Mouse (Mus musculus): ENCODE measurements around the gene 1700007K13Rik. TPM values are rescaled to one million over a fixed set of nuclear protein-coding genes. Genes with fewer than 3 reads are reported as not detected.

The 1700007K13Rik gene
- total and polyA plus RNA-seq, 3 experiments: not detected

GRCm38 (mm10) chr2:28470591-28470990 lies 4.5 kb upstream of the 1700007K13Rik start:
- H3K9ac ChIP-seq (ENCODE audit: control insufficient read depth, low read depth, low read length, poor library complexity, severe bottlenecking): no peak overlapping the region
- peaks cover 2% of the 10 kb centered on the region in 2 experiments; a peak in 3 of 4 replicates for H3K36me3 ChIP-seq (ENCODE audit: control insufficient read depth in 1 of 2, insufficient read depth in 2 of 2, low read length in 2 of 2)
- H3K27ac ChIP-seq (ENCODE audit: control insufficient read depth, low read depth, low read length): no peak overlapping the region
- peaks cover 0 to 2% of the 10 kb centered on the region in 2 experiments; a peak in 1 of 4 replicates for H3K27me3 ChIP-seq (ENCODE audit: control insufficient read depth in 1 of 2, insufficient read depth in 2 of 2, low read length in 2 of 2)
- H3K79me2 ChIP-seq (ENCODE audit: control insufficient read depth, insufficient read depth, low read length, poor library complexity): peaks cover 12% of the 10 kb centered on the region
- H3K9me3 ChIP-seq (replicated peaks; ENCODE audit: insufficient read depth, low read length): no peaks in the 10 kb centered on the region
- H3K4me3 ChIP-seq (ENCODE audit: control insufficient read depth in 1 of 2, insufficient read depth in 1 of 2, low read depth in 2 of 2, low read length in 2 of 2): no peak overlapping the region
- no peak for TF ChIP-seq MYC (IDR thresholded peaks at IDR 0.05; ENCODE audit: low read depth, low read length)
- TF ChIP-seq EP300 (IDR thresholded peaks at IDR 0.05; ENCODE audit: low read depth in 1 of 2, low read length in 2 of 2): no peak
- TF ChIP-seq ZKSCAN1 (IDR thresholded peaks at IDR 0.05; ENCODE audit: low read depth, low read length): no peak
- TF ChIP-seq RAD21 (IDR thresholded peaks at IDR 0.05; ENCODE audit: low read depth, low read length): no peak
- no peak for TF ChIP-seq NELFE (IDR thresholded peaks at IDR 0.05; ENCODE audit: low read depth, low read length)
- no peak for TF ChIP-seq MAX (IDR thresholded peaks at IDR 0.05; ENCODE audit: low read length)
- no peak for TF ChIP-seq CHD2 (IDR thresholded peaks at IDR 0.05; ENCODE audit: low read length)
- no peak for TF ChIP-seq MYB (IDR thresholded peaks at IDR 0.05; ENCODE audit: low read depth, low read length)
- TF ChIP-seq ZNF384 (IDR thresholded peaks at IDR 0.05; ENCODE audit: low read depth, low read length): no peak
- no peak for TF ChIP-seq JUND (IDR thresholded peaks at IDR 0.05; ENCODE audit: low read depth, low read length)
- no peak for TF ChIP-seq CHD1 (IDR thresholded peaks at IDR 0.05; ENCODE audit: low read depth, low read length)
- TF ChIP-seq ZC3H11A (IDR thresholded peaks at IDR 0.05; ENCODE audit: low read depth, low read length): no peak
- no peak for TF ChIP-seq E2F4 (IDR thresholded peaks at IDR 0.05; ENCODE audit: borderline replicate concordance, low read depth, low read length)
- no peak for TF ChIP-seq NRF1 (IDR thresholded peaks at IDR 0.05; ENCODE audit: insufficient read depth, low read depth, low read length, poor library complexity, severe bottlenecking)
- no peak for TF ChIP-seq TBP (IDR thresholded peaks at IDR 0.05; ENCODE audit: low read depth, low read length)
- TF ChIP-seq GABPA (IDR thresholded peaks at IDR 0.05; ENCODE audit: low read depth, low read length): no peak
- no peak for TF ChIP-seq TAL1 (IDR thresholded peaks at IDR 0.05; ENCODE audit: low read length)
- TF ChIP-seq ZMIZ1 (IDR thresholded peaks at IDR 0.05; ENCODE audit: low read depth, low read length): no peak
- TF ChIP-seq MEF2A (IDR thresholded peaks at IDR 0.05; ENCODE audit: extremely low read depth, insufficient replicate concordance, low read depth, low read length, poor library complexity, severe bottlenecking): no peak
- no peak for TF ChIP-seq MAZ (IDR thresholded peaks at IDR 0.05; ENCODE audit: low read depth, low read length)
- DNase-seq (ENCODE audit: low read depth, low spot score): no peak
- H3K4me1 ChIP-seq (ENCODE audit: control insufficient read depth in 1 of 2, insufficient read depth in 2 of 2, low read length in 2 of 2): peaks cover 3 to 12% of the 10 kb centered on the region in 2 experiments; a peak in 2 of 4 replicates

DNA sequence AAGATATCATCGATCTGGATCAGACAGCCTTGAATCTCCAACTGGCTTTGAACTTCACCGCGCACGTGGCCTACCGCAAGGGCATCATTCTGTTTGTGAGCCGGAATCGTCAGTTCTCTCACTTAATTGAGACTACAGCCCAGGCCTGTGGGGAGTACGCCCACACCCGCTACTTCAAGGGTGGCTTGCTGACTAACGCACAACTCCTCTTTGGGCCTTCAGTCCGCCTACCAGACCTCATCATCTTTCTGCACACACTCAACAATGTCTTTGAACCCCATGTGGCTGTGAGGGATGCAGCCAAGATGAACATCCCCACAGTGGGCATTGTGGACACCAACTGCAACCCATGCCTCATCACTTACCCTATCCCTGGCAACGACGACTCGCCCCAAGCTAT lies 3.3 kb upstream of the 1700007K13Rik start:
- H3K9ac ChIP-seq (ENCODE audit: control insufficient read depth, low read depth, low read length, poor library complexity, severe bottlenecking): no peak overlapping the region
- no peak for TF ChIP-seq RAD21 (IDR thresholded peaks at IDR 0.05; ENCODE audit: low read depth, low read length)
- TF ChIP-seq MYC (IDR thresholded peaks at IDR 0.05; ENCODE audit: low read depth, low read length): no peak
- TF ChIP-seq TAL1 (IDR thresholded peaks at IDR 0.05; ENCODE audit: low read length): no peak
- no peak for TF ChIP-seq GATA1 (IDR thresholded peaks at IDR 0.05; ENCODE audit: low read depth, low read length)
- no peak for TF ChIP-seq ETS1 (IDR thresholded peaks at IDR 0.05; ENCODE audit: low read depth, low read length)
- TF ChIP-seq MAZ (IDR thresholded peaks at IDR 0.05; ENCODE audit: low read depth, low read length): no peak
- no peak for TF ChIP-seq CHD2 (IDR thresholded peaks at IDR 0.05; ENCODE audit: low read length)
- no peak for TF ChIP-seq TBP (IDR thresholded peaks at IDR 0.05; ENCODE audit: low read depth, low read length)
- no peak for TF ChIP-seq ZNF384 (IDR thresholded peaks at IDR 0.05; ENCODE audit: low read depth, low read length)
- no peak for TF ChIP-seq ELF1 (IDR thresholded peaks at IDR 0.05; ENCODE audit: low read depth, low read length)
- no peak for TF ChIP-seq MAFK (IDR thresholded peaks at IDR 0.05; ENCODE audit: borderline replicate concordance, low read depth, low read length)
- H3K4me3 ChIP-seq (ENCODE audit: control insufficient read depth in 1 of 2, insufficient read depth in 1 of 2, low read depth in 2 of 2, low read length in 2 of 2): no peak overlapping the region

More for the DNA sequence above, 3.3 kb upstream of the 1700007K13Rik start:
- H3K4me1 ChIP-seq (ENCODE audit: control insufficient read depth in 1 of 2, insufficient read depth in 2 of 2, low read length in 2 of 2): peaks cover 3 to 12% of the 10 kb centered on the region in 2 experiments; a peak in 2 of 4 replicates
- no peaks in the 10 kb centered on the region for H3K9me3 ChIP-seq (replicated peaks; ENCODE audit: insufficient read depth, low read length)
- peaks cover 2% of the 10 kb centered on the region in 2 experiments; a peak in 3 of 4 replicates for H3K36me3 ChIP-seq (ENCODE audit: control insufficient read depth in 1 of 2, insufficient read depth in 2 of 2, low read length in 2 of 2)
- DNase-seq (ENCODE audit: low read depth, low spot score): no peak
- 0 out of 4 replicates have a peak, but pooled peaks cover 0 to 2% of the 10 kb centered on the region in 2 experiments for H3K27me3 ChIP-seq (ENCODE audit: control insufficient read depth in 1 of 2, insufficient read depth in 2 of 2, low read length in 2 of 2)
- H3K27ac ChIP-seq (ENCODE audit: control insufficient read depth, low read depth, low read length): no peak overlapping the region
- H3K79me2 ChIP-seq (ENCODE audit: control insufficient read depth, insufficient read depth, low read length, poor library complexity): peaks cover 12% of the 10 kb centered on the region

All from MEL (cell line).